Mouse (Mus musculus) heart, adult 9 months (tissue): ENCODE data around the gene Hpcal4.
"Not testable (repeated sequence)": the region's sequence is repeated elsewhere in the genome, so short reads cannot be mapped to it uniquely, and the experiment has no call there.

ENCODE experiments used
- DNase-seq, 2 experiments: peaks; one replicate each; pipeline ENCODE4 v3.0.0; 2022; ENCODE audit warnings: low spot score in 2 of 2

Hpcal4 gene

GRCm38 (mm10) chr4:123182328-123183238 is at the start of gene Hpcal4:
Hpcal4 (plus strand) TSS chr4:123183227.
- DNase-seq, result no peak

- no peak for DNase-seq
Observed at GRCm38 (mm10) chr4:123137551-123137950, 45.5 kb upstream of the Hpcal4 start.

GRCm38 (mm10) chr4:123139513-123140154 is 43.4 kb upstream of the Hpcal4 start, which contains the start of gene Ppie:
Ppie (minus strand) TSS chr4:123139951.
- peak; percentile 62 to 73 for DNase-seq

- no peak for DNase-seq
Observed at GRCm38 (mm10) chr4:123147446-123148150, 35.4 kb upstream of the Hpcal4 start.

- DNase-seq, result no peak
Observed at GRCm38 (mm10) chr4:123152003-123152402, 31.0 kb upstream of the Hpcal4 start.

GRCm38 (mm10) chr4:123152976-123153375 is 30.1 kb upstream of the Hpcal4 start:
- no peak for DNase-seq

- DNase-seq, result peak in 1 of 2 experiments; percentile 28
Observed at GRCm38 (mm10) chr4:123155004-123155403, 28.0 kb upstream of the Hpcal4 start.

- DNase-seq, result no peak
Observed at GRCm38 (mm10) chr4:123155427-123155826, 27.6 kb upstream of the Hpcal4 start.

GRCm38 (mm10) chr4:123155840-123156239 is 27.2 kb upstream of the Hpcal4 start:
- DNase-seq, result no peak

- no peak for DNase-seq
Observed at GRCm38 (mm10) chr4:123160571-123160970, 22.5 kb upstream of the Hpcal4 start.

GRCm38 (mm10) chr4:123161251-123161650 is 21.8 kb upstream of the Hpcal4 start:
- DNase-seq, result not testable (repeated sequence)

GRCm38 (mm10) chr4:123162305-123162917 is 20.6 kb upstream of the Hpcal4 start:
- no peak for DNase-seq

- DNase-seq, result no peak
Observed at GRCm38 (mm10) chr4:123164157-123164556, 18.9 kb upstream of the Hpcal4 start.

- no peak for DNase-seq
Observed at GRCm38 (mm10) chr4:123171811-123172210, 11.2 kb upstream of the Hpcal4 start.

GRCm38 (mm10) chr4:123183239-123184056 is 421 bp downstream of the Hpcal4 start:
- peak; percentile 44 to 51 for DNase-seq

GRCm38 (mm10) chr4:123184816-123185215 is 1.8 kb downstream of the Hpcal4 start:
- DNase-seq, result no peak

- no peak for DNase-seq
Observed at GRCm38 (mm10) chr4:123192336-123192735, 9.3 kb downstream of the Hpcal4 start.

GRCm38 (mm10) chr4:123193791-123194190 is 10.8 kb downstream of the Hpcal4 start:
- DNase-seq, result no peak

GRCm38 (mm10) chr4:123196695-123197094 is 13.7 kb downstream of the Hpcal4 start:
- DNase-seq, result no peak

GRCm38 (mm10) chr4:123200771-123201185 is 17.8 kb downstream of the Hpcal4 start:
- DNase-seq, result peak in 1 of 2 experiments; percentile 57
